Mouse (Mus musculus) Muller cell, postnatal 12 days (primary cell): ENCODE data around the gene Asb6.

Experiments used
- DNase-seq: peaks from one replicate; pipeline ENCODE4 v3.0.0-alpha.2; 2015; ENCODE audit errors: inconsistent ontology term

Gene Asb6

GRCm38 (mm10) chr2:30834373-30835022, 4.4 kb upstream of the Asb6 start, which contains the start of gene Prrx2:
Gene Prrx2, plus strand, starts transcription at chr2:30834972.
- no peak for DNase-seq

GRCm38 (mm10) chr2:30833644-30834043, 3.5 kb upstream of the Asb6 start:
- DNase-seq = no peak

- no peak for DNase-seq
These were observed 818 bp downstream of the Asb6 start for GRCm38 (mm10) chr2:30829315-30829714.

- peak; percentile 97 for DNase-seq
These were observed 2.2 kb downstream of the Asb6 start for GRCm38 (mm10) chr2:30827749-30828475.

GRCm38 (mm10) chr2:30826825-30827748, 3.0 kb downstream of the Asb6 start:
- peak; percentile 78 for DNase-seq

- DNase-seq = peak; percentile 91
These were observed 6.6 kb downstream of the Asb6 start for GRCm38 (mm10) chr2:30823385-30824153.

- no peak for DNase-seq
These were observed 7.7 kb downstream of the Asb6 start for GRCm38 (mm10) chr2:30822460-30822859.

- no peak for DNase-seq
These were observed 9.1 kb downstream of the Asb6 start for GRCm38 (mm10) chr2:30821073-30821472.

GRCm38 (mm10) chr2:30819873-30820272, 10.3 kb downstream of the Asb6 start:
- DNase-seq = no peak

GRCm38 (mm10) chr2:30816383-30816782, 13.8 kb downstream of the Asb6 start:
- no peak for DNase-seq

GRCm38 (mm10) chr2:30810573-30810972, 19.6 kb downstream of the Asb6 start:
- no peak for DNase-seq

GRCm38 (mm10) chr2:30809503-30809902, 20.6 kb downstream of the Asb6 start:
- no peak for DNase-seq

- no peak for DNase-seq
These were observed 21.9 kb downstream of the Asb6 start for GRCm38 (mm10) chr2:30808296-30808655.

GRCm38 (mm10) chr2:30807648-30808295, 22.4 kb downstream of the Asb6 start, which contains the start of gene Ntmt1:
Gene Ntmt1, plus strand, starts transcription at chr2:30807826.
- DNase-seq = peak; percentile 100

- DNase-seq = no peak
These were observed 22.9 kb downstream of the Asb6 start for GRCm38 (mm10) chr2:30807147-30807647.

- DNase-seq = no peak
These were observed 24.1 kb downstream of the Asb6 start for GRCm38 (mm10) chr2:30805983-30806382.

GRCm38 (mm10) chr2:30803604-30804003, 26.5 kb downstream of the Asb6 start, which contains the start of gene 1700001O22Rik:
Gene 1700001O22Rik, minus strand, starts transcription at chr2:30803661.
- DNase-seq = no peak

GRCm38 (mm10) chr2:30801067-30801852, 28.9 kb downstream of the Asb6 start:
- peak; percentile 45 for DNase-seq

GRCm38 (mm10) chr2:30800671-30801066, 29.5 kb downstream of the Asb6 start:
- no peak for DNase-seq

- DNase-seq = no peak
These were observed 30.7 kb downstream of the Asb6 start for GRCm38 (mm10) chr2:30799456-30799855.
